Mouse (Mus musculus): ENCODE results near the gene Cfdp1. TPM values are rescaled to one million over a fixed set of nuclear protein-coding genes. Genes with fewer than 3 reads are reported as not detected.
A peak's percentile ranks its signal among the peaks of the same experiment; 100 is the strongest.
"Not testable (repeated sequence)": the region's sequence is repeated elsewhere in the genome, so short reads cannot be mapped to it uniquely, and the experiment has no call there.

Cfdp1 gene
- polyA plus RNA-seq, 1 experiment from 2014 or later: 98.6 TPM

- H3K4me2 ChIP-seq (replicated peaks; ENCODE audit: low read depth): no peak overlapping the region
Observed at GRCm38 (mm10) chr8:111868664-111869063, 14.6 kb upstream of the Cfdp1 start.

GRCm38 (mm10) chr8:111865857-111866256, 11.8 kb upstream of the Cfdp1 start:
- no peak for TF ChIP-seq EP300 (optimal IDR thresholded peaks at IDR 0.05)
- no peak for TF ChIP-seq CTCF (IDR thresholded peaks at IDR 0.05; ENCODE audit: low read depth)

More at GRCm38 (mm10) chr8:111868664-111869063, 14.6 kb upstream of the Cfdp1 start:
- Histone ChIP-seq H3K9me3 (ENCODE audit: control insufficient read depth, low read length) (no peaks in the 10 kb centered on the region), H3K4me3 (ENCODE audit: low read depth, low read length) (no peak overlapping the region), H3K27ac (replicated peaks) (no peak overlapping the region), H3K4me1 (replicated peaks; ENCODE audit: control insufficient read depth, insufficient read depth) (no peaks in the 10 kb centered on the region), H3K9ac (ENCODE audit: low read length) (no peak overlapping the region), H3K36me3 (ENCODE audit: control insufficient read depth, insufficient read depth, low read length) (no peaks in the 10 kb centered on the region), H3K27me3 (ENCODE audit: control insufficient read depth, insufficient read depth, low read length) (no peaks in the 10 kb centered on the region)
- TF ChIP-seq CTCF (IDR thresholded peaks at IDR 0.05; ENCODE audit: low read depth): no peak
- no peak for TF ChIP-seq EP300 (optimal IDR thresholded peaks at IDR 0.05)
- no peak for ATAC-seq (ENCODE audit: low FRiP score, low TSS enrichment)
- DNase-seq (ENCODE audit: low spot score): no peak
- WGBS: 54% methylated on average over 2 of the region's 2 CpGs

GRCm38 (mm10) chr8:111865130-111865852, 11.2 kb upstream of the Cfdp1 start:
- H3K4me1 ChIP-seq (replicated peaks; ENCODE audit: control insufficient read depth, insufficient read depth): no peaks in the 10 kb centered on the region
- ATAC-seq (ENCODE audit: low FRiP score, low TSS enrichment): peak; percentile 87; the same call in 1 of the 2 replicates
- no peak overlapping the region for H3K4me3 ChIP-seq (ENCODE audit: low read depth, low read length)
- H3K27me3 ChIP-seq (ENCODE audit: control insufficient read depth, insufficient read depth, low read length): no peaks in the 10 kb centered on the region
- 74% methylated on average over 8 of the region's 8 CpGs for WGBS
- H3K27ac ChIP-seq (replicated peaks): no peak overlapping the region
- no peaks in the 10 kb centered on the region for H3K9me3 ChIP-seq (ENCODE audit: control insufficient read depth, low read length)
- no peak overlapping the region for H3K4me2 ChIP-seq (replicated peaks; ENCODE audit: low read depth)
- peak; percentile 29 for DNase-seq (ENCODE audit: low spot score)
- H3K9ac ChIP-seq (ENCODE audit: low read length): no peak overlapping the region
- H3K36me3 ChIP-seq (ENCODE audit: control insufficient read depth, insufficient read depth, low read length): 0 out of 2 replicates have a peak, but pooled peaks cover 2% of the 10 kb centered on the region
- TF ChIP-seq EP300 (optimal IDR thresholded peaks at IDR 0.05): no peak
- no peak for TF ChIP-seq CTCF (IDR thresholded peaks at IDR 0.05; ENCODE audit: low read depth)

More at GRCm38 (mm10) chr8:111865857-111866256, 11.8 kb upstream of the Cfdp1 start:
- WGBS: 76% methylated on average over 6 of the region's 6 CpGs
- Histone ChIP-seq H3K4me3 (ENCODE audit: low read depth, low read length) (no peak overlapping the region), H3K27ac (replicated peaks) (no peak overlapping the region), H3K9ac (ENCODE audit: low read length) (no peak overlapping the region), H3K36me3 (ENCODE audit: control insufficient read depth, insufficient read depth, low read length) (0 out of 2 replicates have a peak, but pooled peaks cover 2% of the 10 kb centered on the region), H3K4me2 (replicated peaks; ENCODE audit: low read depth) (no peak overlapping the region), H3K4me1 (replicated peaks; ENCODE audit: control insufficient read depth, insufficient read depth) (no peaks in the 10 kb centered on the region), H3K9me3 (ENCODE audit: control insufficient read depth, low read length) (no peaks in the 10 kb centered on the region), H3K27me3 (ENCODE audit: control insufficient read depth, insufficient read depth, low read length) (no peaks in the 10 kb centered on the region)
- DNase-seq (ENCODE audit: low spot score) (no peak), ATAC-seq (ENCODE audit: low FRiP score, low TSS enrichment) (no peak)

GRCm38 (mm10) chr8:111864648-111865047, 10.6 kb upstream of the Cfdp1 start:
- H3K36me3 ChIP-seq (ENCODE audit: control insufficient read depth, insufficient read depth, low read length): 0 out of 2 replicates have a peak, but pooled peaks cover 2% of the 10 kb centered on the region
- H3K4me2 ChIP-seq (replicated peaks; ENCODE audit: low read depth): no peak overlapping the region
- no peaks in the 10 kb centered on the region for H3K27me3 ChIP-seq (ENCODE audit: control insufficient read depth, insufficient read depth, low read length)
- no peak overlapping the region for H3K4me3 ChIP-seq (ENCODE audit: low read depth, low read length)
- no peaks in the 10 kb centered on the region for H3K9me3 ChIP-seq (ENCODE audit: control insufficient read depth, low read length)
- no peak for TF ChIP-seq CTCF (IDR thresholded peaks at IDR 0.05; ENCODE audit: low read depth)
- no peak for TF ChIP-seq EP300 (optimal IDR thresholded peaks at IDR 0.05)
- DNase-seq (ENCODE audit: low spot score): no peak
- WGBS: 76% methylated on average over 8 of the region's 8 CpGs
- ATAC-seq (ENCODE audit: low FRiP score, low TSS enrichment): no peak
- no peak overlapping the region for H3K27ac ChIP-seq (replicated peaks)
- no peak overlapping the region for H3K9ac ChIP-seq (ENCODE audit: low read length)
- H3K4me1 ChIP-seq (replicated peaks; ENCODE audit: control insufficient read depth, insufficient read depth): no peaks in the 10 kb centered on the region

GRCm38 (mm10) chr8:111863280-111863679, 9.2 kb upstream of the Cfdp1 start:
- Histone ChIP-seq H3K4me1 (replicated peaks; ENCODE audit: control insufficient read depth, insufficient read depth) (no peaks in the 10 kb centered on the region), H3K4me2 (replicated peaks; ENCODE audit: low read depth) (no peak overlapping the region), H3K4me3 (ENCODE audit: low read depth, low read length) (no peak overlapping the region), H3K9me3 (ENCODE audit: control insufficient read depth, low read length) (no peaks in the 10 kb centered on the region), H3K27ac (replicated peaks) (no peak overlapping the region), H3K36me3 (ENCODE audit: control insufficient read depth, insufficient read depth, low read length) (0 out of 2 replicates have a peak, but pooled peaks cover 2% of the 10 kb centered on the region), H3K9ac (ENCODE audit: low read length) (no peak overlapping the region), H3K27me3 (ENCODE audit: control insufficient read depth, insufficient read depth, low read length) (no peaks in the 10 kb centered on the region)
- TF ChIP-seq EP300 (optimal IDR thresholded peaks at IDR 0.05) (no peak), CTCF (IDR thresholded peaks at IDR 0.05; ENCODE audit: low read depth) (no peak)
- DNase-seq (ENCODE audit: low spot score): no peak
- ATAC-seq (ENCODE audit: low FRiP score, low TSS enrichment): no peak
- WGBS: 83% methylated on average over 4 of the region's 4 CpGs

- no peak overlapping the region for H3K9ac ChIP-seq (ENCODE audit: low read length)
- ATAC-seq (ENCODE audit: low FRiP score, low TSS enrichment): no peak
- peaks cover 3% of the 10 kb centered on the region; the same call in 1 of the 2 replicates for H3K4me1 ChIP-seq (replicated peaks; ENCODE audit: control insufficient read depth, insufficient read depth)
- no peaks in the 10 kb centered on the region for H3K36me3 ChIP-seq (ENCODE audit: control insufficient read depth, insufficient read depth, low read length)
- 92% methylated on average over 12 of the region's 12 CpGs for WGBS
- no peak overlapping the region for H3K4me2 ChIP-seq (replicated peaks; ENCODE audit: low read depth)
- DNase-seq (ENCODE audit: low spot score): no peak
- no peak overlapping the region for H3K4me3 ChIP-seq (ENCODE audit: low read depth, low read length)
- no peak overlapping the region for H3K27ac ChIP-seq (replicated peaks)
- H3K27me3 ChIP-seq (ENCODE audit: control insufficient read depth, insufficient read depth, low read length): no peaks in the 10 kb centered on the region
- no peaks in the 10 kb centered on the region for H3K9me3 ChIP-seq (ENCODE audit: control insufficient read depth, low read length)
- TF ChIP-seq EP300 (optimal IDR thresholded peaks at IDR 0.05): no peak
- no peak for TF ChIP-seq CTCF (IDR thresholded peaks at IDR 0.05; ENCODE audit: low read depth)
Observed at GRCm38 (mm10) chr8:111855977-111856376, 1.9 kb upstream of the Cfdp1 start.

- not testable (repeated sequence) for H3K27ac ChIP-seq (replicated peaks); H3K9me3 ChIP-seq (ENCODE audit: control insufficient read depth, low read length); ATAC-seq (ENCODE audit: low FRiP score, low TSS enrichment); H3K27me3 ChIP-seq (ENCODE audit: control insufficient read depth, insufficient read depth, low read length); DNase-seq (ENCODE audit: low spot score); H3K36me3 ChIP-seq (ENCODE audit: control insufficient read depth, insufficient read depth, low read length); H3K4me1 ChIP-seq (replicated peaks; ENCODE audit: control insufficient read depth, insufficient read depth)
- 48% methylated on average over 12 of the region's 12 CpGs for WGBS
- Histone ChIP-seq H3K4me2 (replicated peaks; ENCODE audit: low read depth) (peak overlapping the region; percentile 75), H3K9ac (ENCODE audit: low read length) (peak overlapping the region; percentile 84), H3K4me3 (ENCODE audit: low read depth, low read length) (peak overlapping the region; percentile 72)
Observed at GRCm38 (mm10) chr8:111853219-111853618, 872 bp downstream of the Cfdp1 start.
